Mouse (Mus musculus) right cerebral cortex, adult 2 months (tissue): ENCODE measurements around the gene Hes3.

Experiments used
- DNase-seq, 2 experiments: peaks; one replicate each; pipeline ENCODE4 v3.0.0; 2021 to 2022; ENCODE audit warnings: low spot score in 2 of 2

The Hes3 gene

GRCm38 (mm10) chr4:152278986-152279385 is 12.5 kb downstream of the Hes3 start:
- peak; percentile 57 to 61 for DNase-seq

DNA sequence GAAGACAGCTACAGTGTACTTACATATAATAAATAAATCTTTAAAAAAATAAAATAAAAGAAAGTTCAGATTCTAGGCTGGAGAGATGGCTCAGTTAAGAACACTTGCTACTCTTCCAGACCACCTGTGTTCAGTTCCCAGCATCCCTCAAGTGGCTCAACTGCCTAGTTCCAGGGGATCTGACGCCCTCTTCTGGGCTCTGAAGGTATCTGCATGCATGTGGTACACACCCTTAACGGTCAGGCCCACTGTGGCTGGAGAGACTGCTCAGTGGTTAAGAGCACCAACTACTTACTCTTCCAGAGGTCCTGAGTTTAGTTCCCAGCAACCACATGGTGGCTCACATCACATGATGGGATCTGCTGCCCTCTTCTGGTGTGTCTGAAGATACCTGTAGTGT is 13.5 kb downstream of the Hes3 start:
- DNase-seq = no peak

DNA sequence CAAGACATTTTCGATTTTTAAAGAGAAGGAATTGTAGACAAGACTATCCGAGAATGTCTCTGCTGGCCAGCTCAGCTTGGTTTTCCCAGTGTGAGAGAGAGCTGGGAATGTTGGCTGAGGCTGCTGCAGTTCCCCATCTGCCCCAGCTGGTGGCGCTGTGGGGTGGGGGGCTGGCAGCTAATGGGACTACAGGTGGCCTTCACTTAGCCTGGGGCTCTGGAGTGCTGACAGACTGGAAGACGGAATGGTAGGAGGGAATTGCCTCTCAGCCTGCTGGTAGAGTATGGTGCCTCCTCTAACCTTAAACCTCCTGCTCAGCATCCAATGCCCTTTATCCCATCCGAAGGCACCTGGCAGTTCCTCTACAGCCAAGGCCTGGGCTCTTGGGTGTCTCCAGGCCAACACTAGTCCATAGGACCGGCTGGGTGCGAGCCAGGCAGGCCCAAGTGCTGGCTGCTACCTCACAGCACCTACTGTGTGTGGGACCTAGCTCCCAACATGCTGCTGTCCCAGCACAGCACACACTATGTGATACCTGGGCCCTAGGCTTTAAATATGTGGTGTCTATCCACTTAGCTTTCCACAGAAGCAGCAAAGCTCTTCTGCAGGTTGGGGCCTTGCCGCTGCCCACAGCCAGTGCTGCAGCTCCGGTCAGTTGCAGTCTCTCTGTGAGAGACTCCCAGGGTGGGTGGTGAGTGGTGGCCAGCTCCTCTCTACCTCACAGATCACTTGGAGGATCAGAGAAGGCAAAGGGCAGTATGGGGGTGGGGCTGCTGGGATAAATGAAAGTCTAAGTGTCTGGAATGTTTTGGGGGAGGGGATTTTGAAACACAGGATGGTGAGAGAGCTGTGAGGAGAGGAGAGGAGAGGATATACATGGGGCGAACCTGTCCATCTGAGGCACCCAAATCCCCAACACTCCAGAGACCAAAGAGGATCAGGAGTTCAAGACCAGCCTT is 14.8 kb downstream of the Hes3 start:
- no peak for DNase-seq

DNA sequence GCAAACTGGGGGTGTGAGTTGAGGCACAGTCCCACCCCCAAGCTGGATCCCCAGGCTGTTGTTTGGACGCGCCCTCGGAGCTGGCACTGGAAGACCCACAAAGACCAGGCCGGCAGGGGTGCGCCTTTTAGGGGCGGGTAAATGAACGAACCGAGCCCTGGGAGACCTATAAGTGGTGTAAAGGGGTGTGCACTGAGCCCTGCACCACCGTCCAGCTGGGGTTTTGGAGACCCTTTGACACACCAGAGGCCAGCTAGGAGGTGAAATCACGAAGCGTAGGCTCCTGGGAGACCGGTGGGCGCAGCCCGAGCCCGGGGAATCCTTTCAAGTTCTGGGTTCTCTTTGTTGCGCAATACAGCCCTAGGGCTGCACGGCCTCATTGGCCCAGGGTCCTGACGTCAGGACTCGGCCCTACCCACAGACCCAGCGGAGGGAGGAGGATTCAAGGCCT is 16.8 kb downstream of the Hes3 start:
- no peak for DNase-seq

DNA sequence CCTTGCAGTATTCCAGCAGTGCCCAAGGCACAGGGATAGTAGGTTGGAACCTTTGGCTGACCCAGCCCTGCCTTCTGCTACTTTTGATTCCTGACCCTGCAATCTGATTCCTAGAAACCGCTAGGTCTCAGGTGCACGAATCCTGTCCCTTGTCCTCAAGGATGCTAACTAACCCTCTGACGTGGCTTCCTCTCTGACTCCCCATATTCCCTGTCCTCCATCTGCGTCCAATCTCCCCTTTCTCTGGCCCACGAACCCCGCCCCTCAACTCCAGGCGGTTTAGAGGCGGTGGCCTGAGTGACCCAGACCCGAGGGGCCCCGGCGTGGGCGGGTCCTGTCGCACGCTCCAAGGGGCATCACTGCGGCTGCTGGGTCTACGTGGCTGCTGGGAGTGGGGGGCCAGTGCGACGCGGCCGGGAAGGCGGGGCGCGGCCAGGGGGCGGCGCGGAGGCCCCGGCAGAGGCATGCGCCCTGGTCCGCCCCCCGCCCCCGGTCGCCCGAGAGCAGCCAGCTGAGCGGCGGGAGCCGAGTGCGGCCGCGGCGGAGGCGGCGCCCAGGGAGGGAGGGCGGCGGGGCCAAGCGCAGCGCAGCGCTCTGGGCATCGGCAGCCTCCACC is 17.7 kb downstream of the Hes3 start, which contains the start of gene Gpr153:
Gene Gpr153, plus strand, starts transcription at position 612 of the 616 bp plus-strand sequence.
- peak; percentile 41 to 50 for DNase-seq

DNA sequence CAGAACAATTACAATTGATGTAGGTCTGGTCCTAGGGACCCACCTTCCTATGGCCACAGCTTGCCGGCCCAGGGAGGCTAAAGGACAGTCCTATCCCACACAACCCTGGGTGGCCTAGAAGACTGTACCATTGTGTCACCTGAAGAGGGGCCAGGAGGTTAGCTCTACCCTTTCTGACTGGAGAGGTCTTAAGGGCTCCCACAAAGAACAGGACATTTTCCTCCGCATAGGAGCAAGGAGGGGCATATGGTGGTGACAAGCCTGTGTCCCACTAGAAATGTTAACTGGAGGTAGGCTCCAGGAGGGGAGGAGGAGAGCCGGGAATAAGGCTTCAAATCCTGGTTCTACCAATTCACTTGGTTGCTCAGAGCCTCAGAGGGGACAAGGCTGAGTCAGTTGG is 18.3 kb downstream of the Hes3 start:
- no peak for DNase-seq

DNA sequence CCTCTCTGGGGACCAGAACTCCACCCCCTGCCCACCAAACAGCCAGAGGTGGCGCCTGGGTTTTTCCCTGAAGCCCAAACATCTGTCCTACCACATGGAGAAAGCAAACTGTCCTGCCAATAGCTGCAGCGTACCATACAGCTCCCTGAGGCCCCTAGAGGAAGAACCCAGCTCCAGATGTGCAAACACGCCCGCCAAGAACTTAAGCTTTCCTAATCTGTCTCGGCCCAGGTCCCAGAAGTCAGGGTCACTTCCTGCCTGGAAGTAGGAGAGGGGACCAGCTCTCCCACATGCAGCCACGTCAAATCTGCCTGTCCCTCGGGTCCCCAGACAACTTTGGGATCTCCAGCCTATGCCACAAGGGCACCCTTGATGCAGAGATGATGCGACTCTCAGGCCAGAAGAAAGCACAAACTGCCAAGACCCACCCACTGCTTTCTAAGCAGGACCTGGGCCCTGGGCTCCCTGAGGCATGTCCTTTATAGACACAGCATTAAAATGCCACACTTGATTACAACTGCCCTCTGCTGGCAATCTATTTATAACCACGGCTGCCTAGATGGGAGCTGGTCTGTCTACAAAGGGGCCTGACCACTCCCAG is 18.9 kb downstream of the Hes3 start:
- no peak for DNase-seq

DNA sequence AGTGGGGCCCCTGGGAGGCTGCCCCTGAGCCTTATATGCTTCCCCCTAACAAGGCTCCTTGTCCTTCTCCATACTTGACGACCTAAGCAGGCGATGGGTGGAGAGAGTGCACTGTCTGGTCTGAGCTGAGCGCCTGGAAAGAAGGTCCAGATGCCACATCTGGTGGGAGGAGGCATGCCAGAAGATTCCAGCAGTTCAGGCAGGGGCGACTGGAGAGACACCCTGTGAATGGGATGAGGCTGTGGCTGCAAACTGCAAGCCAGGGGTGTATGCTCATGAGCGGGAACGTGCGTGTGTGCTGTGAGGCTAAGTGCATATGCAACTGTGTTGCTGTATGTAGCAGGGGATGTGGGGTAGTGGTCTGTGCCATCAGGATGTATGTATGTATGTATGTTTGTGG is 19.5 kb downstream of the Hes3 start:
- no peak for DNase-seq

GRCm38 (mm10) chr4:152271334-152271733 is 20.1 kb downstream of the Hes3 start:
- no peak for DNase-seq

DNA sequence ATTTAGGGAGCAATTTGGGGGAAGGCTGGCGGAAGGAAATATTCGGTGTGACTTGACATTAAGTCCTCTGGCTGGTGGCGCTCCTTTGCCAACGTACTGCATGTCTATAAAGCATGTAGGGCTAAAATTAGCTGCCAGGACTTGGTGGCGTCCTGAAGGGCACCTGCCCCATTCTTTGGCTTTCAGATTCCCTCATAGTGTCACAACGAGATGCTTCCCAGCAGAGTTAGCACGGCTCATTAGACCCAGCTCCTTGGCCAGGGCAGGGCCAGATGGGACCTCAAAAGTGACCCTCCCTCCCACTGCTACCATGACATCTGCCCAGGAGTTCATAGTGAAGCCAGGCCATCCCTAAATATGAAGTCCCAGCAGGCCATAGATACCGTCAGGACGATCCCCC is 20.9 kb downstream of the Hes3 start:
- no peak for DNase-seq

DNA sequence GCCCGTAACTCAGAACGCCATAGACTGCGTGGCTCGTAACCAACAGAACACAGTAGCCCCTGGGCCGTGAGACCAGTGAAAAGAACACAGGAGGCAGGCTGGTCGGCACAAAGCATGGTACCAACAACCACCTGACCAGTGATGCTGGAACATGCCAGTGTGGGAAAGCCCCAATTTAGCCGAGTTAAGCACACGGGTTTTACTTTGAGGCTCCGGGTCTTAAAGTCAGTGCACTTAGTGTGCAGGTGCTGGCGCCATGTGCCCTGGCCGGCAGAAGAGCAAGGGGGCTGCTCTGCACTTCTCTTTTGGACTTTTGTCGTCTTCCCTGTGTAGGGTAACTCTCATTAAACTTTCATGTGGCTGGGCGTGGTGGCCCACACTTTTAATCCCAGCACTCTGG is 21.5 kb downstream of the Hes3 start:
- DNase-seq = no peak

GRCm38 (mm10) chr4:152267748-152268369 is 23.6 kb downstream of the Hes3 start:
- no peak for DNase-seq

GRCm38 (mm10) chr4:152266236-152266895 is 25.1 kb downstream of the Hes3 start:
- DNase-seq = no peak

DNA sequence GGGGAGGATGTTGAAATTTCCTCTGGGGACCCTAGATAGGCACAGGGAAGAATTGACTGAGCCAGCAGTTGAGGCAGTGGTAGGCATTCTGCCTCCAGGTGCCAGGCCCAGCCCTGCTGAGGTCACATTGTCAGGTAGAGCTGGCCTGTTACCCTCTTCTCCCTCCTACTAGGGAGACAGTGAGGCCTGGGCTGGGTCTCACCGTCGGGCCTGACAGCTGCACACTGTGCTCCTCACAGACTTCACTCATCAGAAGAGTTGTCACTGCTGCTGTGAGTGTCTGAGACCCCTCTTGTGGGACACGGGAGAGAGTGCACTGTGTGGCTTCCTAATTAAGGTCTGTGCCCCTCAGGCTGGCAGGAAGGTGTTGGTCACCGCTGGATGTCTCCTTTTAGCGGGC is 25.7 kb downstream of the Hes3 start:
- DNase-seq = no peak

DNA sequence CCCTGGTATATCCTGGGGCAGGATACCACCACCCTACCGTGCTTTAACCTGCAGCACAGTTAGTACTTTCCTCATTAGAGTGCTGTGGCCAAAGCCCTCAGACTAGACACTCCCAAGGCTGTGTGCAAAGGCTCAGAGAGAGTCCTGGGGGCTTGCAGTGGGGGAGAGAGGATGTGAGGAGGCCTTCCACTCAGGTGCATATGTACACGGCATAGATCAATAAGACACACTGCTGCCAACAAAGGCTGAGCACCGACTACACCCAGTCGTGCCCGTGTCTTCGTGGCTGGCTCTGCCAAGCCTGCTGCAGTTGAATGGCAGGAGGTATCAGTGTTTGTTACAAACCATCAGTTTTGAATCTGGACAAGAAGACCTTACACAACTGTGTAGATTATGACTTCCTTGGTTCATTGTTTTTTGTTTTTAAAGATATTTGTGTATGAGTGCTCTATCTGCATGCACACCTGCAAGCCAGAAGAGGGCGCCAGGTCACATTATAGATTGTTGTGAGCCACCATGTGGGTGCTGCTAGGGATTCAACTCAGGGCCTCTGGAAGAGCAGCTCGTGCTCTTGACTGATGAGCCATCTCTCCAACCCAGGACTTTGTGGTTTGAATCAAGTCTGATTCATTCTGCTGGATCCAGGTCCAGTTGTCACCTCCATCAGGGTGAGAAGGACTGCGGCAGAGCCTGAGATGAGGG is 26.4 kb downstream of the Hes3 start:
- no peak for DNase-seq

- DNase-seq = no peak
These were observed 27.3 kb downstream of the Hes3 start for GRCm38 (mm10) chr4:152264177-152264530.

DNA sequence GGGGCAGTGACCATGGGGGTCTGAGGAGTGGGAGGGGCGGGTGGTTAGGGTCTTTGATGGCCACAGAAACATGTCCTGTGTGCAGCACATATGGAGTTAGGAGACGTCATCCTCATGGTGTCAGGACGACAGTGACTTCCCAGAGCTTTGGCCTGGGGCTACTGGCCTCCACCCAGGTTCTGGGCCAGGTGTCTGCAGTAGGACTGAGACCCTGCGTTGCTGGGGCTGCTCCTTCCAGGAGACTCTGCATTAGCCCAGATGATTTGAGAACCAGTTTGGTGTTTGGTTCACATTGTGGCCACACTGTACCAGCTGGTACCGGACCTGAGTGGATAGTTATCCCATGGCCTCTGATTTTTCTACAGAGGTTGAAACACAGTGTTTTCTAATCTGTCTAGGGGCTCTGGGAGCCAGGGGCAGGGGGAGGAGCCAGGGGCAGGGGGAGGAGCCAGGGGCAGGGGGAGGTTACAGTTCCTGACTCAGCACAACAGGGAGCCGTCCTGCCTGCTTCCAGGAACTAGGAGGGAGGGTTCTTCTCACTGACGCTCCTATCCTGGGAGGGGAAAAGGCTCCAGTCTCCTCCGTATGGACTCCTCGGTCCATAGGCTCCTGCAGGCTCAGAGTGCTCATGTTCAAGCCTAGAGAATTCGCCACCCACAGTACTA is 27.8 kb downstream of the Hes3 start:
- no peak for DNase-seq

DNA sequence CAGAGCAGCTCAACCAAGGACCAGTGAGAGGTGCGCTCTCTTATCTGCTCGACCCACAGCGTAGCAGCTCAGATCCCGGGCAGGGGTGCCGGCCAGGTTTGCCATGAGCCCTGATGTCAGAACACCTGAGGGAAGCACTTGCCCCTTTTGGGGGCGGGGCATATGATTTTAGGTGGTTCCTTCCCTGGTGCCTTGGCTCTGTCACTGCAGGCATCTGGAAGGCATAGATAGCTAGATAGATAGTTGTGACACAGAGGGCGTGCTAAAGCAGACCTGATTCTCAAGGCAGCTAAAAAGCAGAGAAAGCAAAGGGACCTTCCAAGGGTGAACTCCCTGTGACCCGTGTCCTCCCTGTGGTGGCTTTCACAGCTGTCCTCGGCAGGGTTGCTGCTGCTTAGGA is 28.4 kb downstream of the Hes3 start:
- DNase-seq = no peak

DNA sequence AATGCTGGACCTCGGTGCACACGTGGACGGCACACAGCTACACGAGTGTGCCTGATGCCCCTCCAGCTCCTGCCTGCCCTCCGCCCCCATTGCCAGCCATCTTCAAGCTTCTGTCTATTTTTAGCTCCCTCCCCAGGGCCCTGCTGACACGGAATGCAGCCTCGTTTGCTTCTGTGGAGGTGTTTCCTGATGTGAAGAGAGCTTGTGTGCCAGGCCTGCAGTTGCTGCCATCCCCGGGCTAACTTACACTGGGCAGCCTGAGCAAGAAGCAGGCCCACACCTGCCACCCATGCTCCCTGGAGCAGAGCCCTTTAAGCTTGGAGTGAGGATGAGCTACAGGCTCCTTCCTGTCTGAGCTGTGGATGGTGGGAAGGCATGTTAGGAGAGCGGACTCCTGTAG is 29.3 kb downstream of the Hes3 start:
- DNase-seq = no peak

GRCm38 (mm10) chr4:152260451-152260850 is 31.0 kb downstream of the Hes3 start:
- DNase-seq = no peak

GRCm38 (mm10) chr4:152257070-152257469 is 34.4 kb downstream of the Hes3 start:
- peak; percentile 78 to 81 for DNase-seq
